Mouse (Mus musculus): ENCODE measurements around the gene Srgap1. TPM values are rescaled to one million over a fixed set of nuclear protein-coding genes. Genes with fewer than 3 reads are reported as not detected.
A peak's percentile ranks its signal among the peaks of the same experiment; 100 is the strongest.

Gene Srgap1
- polyA plus RNA-seq, 1 experiment from 2014 or later: 7.4 TPM

- Histone ChIP-seq H3K9ac (replicated peaks; ENCODE audit: low read depth) (no peak overlapping the region), H3K36me3 (ENCODE audit: insufficient read depth, low read length) (no peaks in the 10 kb centered on the region), H3K9me3 (ENCODE audit: low read length) (no peaks in the 10 kb centered on the region), H3K27ac (ENCODE audit: low read length) (no peak overlapping the region), H3K4me2 (replicated peaks; ENCODE audit: low read depth, low read length) (no peak overlapping the region), H3K4me3 (ENCODE audit: low read depth, low read length) (no peak overlapping the region), H3K27me3 (replicated peaks; ENCODE audit: insufficient read depth, low read length) (no peaks in the 10 kb centered on the region), H3K4me1 (ENCODE audit: insufficient read depth, low read depth, low read length) (no peaks in the 10 kb centered on the region; the same call in 1 of the 2 replicates)
- peak; percentile 26; the same call in 1 of the 2 replicates for ATAC-seq
- no peak for DNase-seq (ENCODE audit: low spot score)
- TF ChIP-seq CTCF (IDR thresholded peaks at IDR 0.05) (no peak), EP300 (IDR thresholded peaks at IDR 0.05) (no peak)
- 63% methylated on average over 2 of the region's 2 CpGs for WGBS
Observed at GRCm38 (mm10) chr10:121860924-121861323, 186.2 kb downstream of the Srgap1 start.

- TF ChIP-seq EP300 (IDR thresholded peaks at IDR 0.05) (no peak), CTCF (IDR thresholded peaks at IDR 0.05) (no peak)
- Histone ChIP-seq H3K9me3 (ENCODE audit: low read length) (no peaks in the 10 kb centered on the region), H3K27me3 (replicated peaks; ENCODE audit: insufficient read depth, low read length) (no peaks in the 10 kb centered on the region), H3K4me3 (ENCODE audit: low read depth, low read length) (no peak overlapping the region), H3K27ac (ENCODE audit: low read length) (no peak overlapping the region), H3K4me2 (replicated peaks; ENCODE audit: low read depth, low read length) (no peak overlapping the region), H3K36me3 (ENCODE audit: insufficient read depth, low read length) (no peaks in the 10 kb centered on the region), H3K4me1 (ENCODE audit: insufficient read depth, low read depth, low read length) (no peaks in the 10 kb centered on the region; the same call in 1 of the 2 replicates), H3K9ac (replicated peaks; ENCODE audit: low read depth) (no peak overlapping the region)
- WGBS: 70% methylated on average over 10 of the region's 10 CpGs
- ATAC-seq (no peak), DNase-seq (ENCODE audit: low spot score) (no peak)
Observed at GRCm38 (mm10) chr10:121859803-121860571, 187.1 kb downstream of the Srgap1 start.

GRCm38 (mm10) chr10:121858911-121859310, 188.2 kb downstream of the Srgap1 start:
- peak; percentile 31 for DNase-seq (ENCODE audit: low spot score)
- Histone ChIP-seq H3K36me3 (ENCODE audit: insufficient read depth, low read length) (no peaks in the 10 kb centered on the region), H3K27ac (ENCODE audit: low read length) (no peak overlapping the region), H3K9ac (replicated peaks; ENCODE audit: low read depth) (no peak overlapping the region), H3K9me3 (ENCODE audit: low read length) (no peaks in the 10 kb centered on the region), H3K4me3 (ENCODE audit: low read depth, low read length) (no peak overlapping the region), H3K27me3 (replicated peaks; ENCODE audit: insufficient read depth, low read length) (no peaks in the 10 kb centered on the region), H3K4me2 (replicated peaks; ENCODE audit: low read depth, low read length) (no peak overlapping the region), H3K4me1 (ENCODE audit: insufficient read depth, low read depth, low read length) (no peaks in the 10 kb centered on the region; the same call in 1 of the 2 replicates)
- no peak for ATAC-seq
- WGBS: 48% methylated on average over 2 of the region's 2 CpGs
- no peak for TF ChIP-seq CTCF (IDR thresholded peaks at IDR 0.05)
- TF ChIP-seq EP300 (IDR thresholded peaks at IDR 0.05): no peak

GRCm38 (mm10) chr10:121858086-121858485, 189.0 kb downstream of the Srgap1 start:
- ATAC-seq: no peak
- WGBS: 71% methylated on average over 1 of the region's 1 CpGs
- DNase-seq (ENCODE audit: low spot score): no peak
- Histone ChIP-seq H3K36me3 (ENCODE audit: insufficient read depth, low read length) (no peaks in the 10 kb centered on the region), H3K4me1 (ENCODE audit: insufficient read depth, low read depth, low read length) (no peaks in the 10 kb centered on the region; the same call in 1 of the 2 replicates), H3K27ac (ENCODE audit: low read length) (no peak overlapping the region), H3K9ac (replicated peaks; ENCODE audit: low read depth) (no peak overlapping the region), H3K4me2 (replicated peaks; ENCODE audit: low read depth, low read length) (no peak overlapping the region), H3K27me3 (replicated peaks; ENCODE audit: insufficient read depth, low read length) (no peaks in the 10 kb centered on the region), H3K9me3 (ENCODE audit: low read length) (no peaks in the 10 kb centered on the region), H3K4me3 (ENCODE audit: low read depth, low read length) (no peak overlapping the region)
- TF ChIP-seq CTCF (IDR thresholded peaks at IDR 0.05) (no peak), EP300 (IDR thresholded peaks at IDR 0.05) (no peak)

GRCm38 (mm10) chr10:121855863-121856446, 191.2 kb downstream of the Srgap1 start:
- Histone ChIP-seq H3K4me2 (replicated peaks; ENCODE audit: low read depth, low read length) (no peak overlapping the region), H3K27ac (ENCODE audit: low read length) (no peak overlapping the region), H3K4me3 (ENCODE audit: low read depth, low read length) (no peak overlapping the region), H3K9me3 (ENCODE audit: low read length) (no peaks in the 10 kb centered on the region), H3K4me1 (ENCODE audit: insufficient read depth, low read depth, low read length) (no peaks in the 10 kb centered on the region; the same call in 1 of the 2 replicates), H3K27me3 (replicated peaks; ENCODE audit: insufficient read depth, low read length) (no peaks in the 10 kb centered on the region), H3K36me3 (ENCODE audit: insufficient read depth, low read length) (no peaks in the 10 kb centered on the region), H3K9ac (replicated peaks; ENCODE audit: low read depth) (no peak overlapping the region)
- 65% methylated on average over 7 of the region's 7 CpGs for WGBS
- peak; percentile 72 for DNase-seq (ENCODE audit: low spot score)
- ATAC-seq: peak; percentile 83
- peak; percentile 52; the same call in 1 of the 2 replicates for TF ChIP-seq EP300 (IDR thresholded peaks at IDR 0.05)
- peak; percentile 59 for TF ChIP-seq CTCF (IDR thresholded peaks at IDR 0.05)

GRCm38 (mm10) chr10:121853385-121853808, 193.7 kb downstream of the Srgap1 start:
- H3K36me3 ChIP-seq (ENCODE audit: insufficient read depth, low read length): 0 out of 2 replicates have a peak, but pooled peaks cover 3% of the 10 kb centered on the region
- 49% methylated on average over 14 of the region's 14 CpGs for WGBS
- no peaks in the 10 kb centered on the region; the same call in 1 of the 2 replicates for H3K4me1 ChIP-seq (ENCODE audit: insufficient read depth, low read depth, low read length)
- H3K9me3 ChIP-seq (ENCODE audit: low read length): no peaks in the 10 kb centered on the region
- no peak overlapping the region for H3K27ac ChIP-seq (ENCODE audit: low read length)
- H3K4me3 ChIP-seq (ENCODE audit: low read depth, low read length): no peak overlapping the region
- ATAC-seq: peak; percentile 27; the same call in 1 of the 2 replicates
- H3K27me3 ChIP-seq (replicated peaks; ENCODE audit: insufficient read depth, low read length): no peaks in the 10 kb centered on the region
- H3K9ac ChIP-seq (replicated peaks; ENCODE audit: low read depth): no peak overlapping the region
- no peak overlapping the region for H3K4me2 ChIP-seq (replicated peaks; ENCODE audit: low read depth, low read length)
- DNase-seq (ENCODE audit: low spot score): peak; percentile 51
- TF ChIP-seq CTCF (IDR thresholded peaks at IDR 0.05) (no peak), EP300 (IDR thresholded peaks at IDR 0.05) (no peak)
